Mouse (Mus musculus): ENCODE data around the gene Ptpn20. TPM values are rescaled to one million over a fixed set of nuclear protein-coding genes. Genes with fewer than 3 reads are reported as not detected.

Gene Ptpn20
- total RNA-seq, 2 experiments from 2014 or later: not detected

GRCm38 (mm10) chr14:33673350-33674087 lies 84.5 kb downstream of the Ptpn20 start:
- intact Hi-C loops (cut with DNase I): loop anchor here (5.0 kb wide), 1 partner anchor 259 kb away; no protein-coding TSS in a partner anchor
- no peak for DNase-seq

GRCm38 (mm10) chr14:33677996-33678395 lies 89.0 kb downstream of the Ptpn20 start:
- intact Hi-C loops (cut with DNase I): no loop called here
- no peak for DNase-seq

GRCm38 (mm10) chr14:33678740-33679139 lies 89.7 kb downstream of the Ptpn20 start:
- intact Hi-C loops (cut with DNase I): no loop called here
- peak in 1 of 2 experiments; percentile 40 for DNase-seq

GRCm38 (mm10) chr14:33680621-33681020 lies 91.6 kb downstream of the Ptpn20 start:
- DNase-seq: peak; percentile 47 to 71
- intact Hi-C loops (cut with DNase I): no loop called here

GRCm38 (mm10) chr14:33682768-33683167 lies 93.8 kb downstream of the Ptpn20 start:
- intact Hi-C loops (cut with DNase I): no loop called here

GRCm38 (mm10) chr14:33683701-33684100 lies 94.7 kb downstream of the Ptpn20 start:
- intact Hi-C loops (cut with DNase I): no loop called here
- no peak for DNase-seq

More at GRCm38 (mm10) chr14:33682768-33683167, 93.8 kb downstream of the Ptpn20 start:
- DNase-seq: no peak

- intact Hi-C loops (cut with DNase I): no loop called here
- DNase-seq: no peak
Measured at GRCm38 (mm10) chr14:33687444-33688028, 98.5 kb downstream of the Ptpn20 start.

GRCm38 (mm10) chr14:33689044-33689443 lies 100.0 kb downstream of the Ptpn20 start:
- intact Hi-C loops (cut with DNase I): no loop called here
- DNase-seq: no peak

Other genes starting within 250 kb of the Ptpn20 start
- gene Mapk8, start 142.0 kb upstream of the Ptpn20 start, total RNA-seq (2021): 10 to 100 TPM; 26.6 to 28.3 TPM
- gene Frmpd2, start 117.5 kb upstream of the Ptpn20 start, total RNA-seq (2021): not detected